Mouse (Mus musculus): ENCODE results near the gene Grk2.

GRCm38 (mm10) chr19:4317181-4317580, 11.2 kb upstream of the Grk2 start:
- TF ChIP-seq POLR2A (IDR thresholded peaks at IDR 0.05; ENCODE audit: borderline replicate concordance, extremely low read depth, low read depth, low read length) (no peak), CTCF (IDR thresholded peaks at IDR 0.05; ENCODE audit: insufficient read depth, low read length) (no peak)
